Mouse (Mus musculus): Measurements from ENCODE around the gene Fbxo9.

GRCm38 (mm10) chr9:78062392-78062791 is 46.5 kb downstream of the Fbxo9 start:
- TF ChIP-seq POLR2A (IDR thresholded peaks at IDR 0.05; ENCODE audit: insufficient read length, low read depth) (no peak), USF1 (IDR thresholded peaks at IDR 0.05; ENCODE audit: low read depth) (no peak), CEBPB (IDR thresholded peaks at IDR 0.05; ENCODE audit: insufficient read depth, poor library complexity, severe bottlenecking) (no peak), MYOG (IDR thresholded peaks at IDR 0.05; ENCODE audit: control insufficient read depth in 1 of 3, insufficient read depth in 1 of 3, insufficient read length in 2 of 3, low read depth in 2 of 3) (no peak), SRF (IDR thresholded peaks at IDR 0.05; ENCODE audit: control insufficient read depth, insufficient read length, low read depth) (no peak), E2F4 (IDR thresholded peaks at IDR 0.05; ENCODE audit: insufficient read depth) (no peak)
